Comparison of ENCODE assay signal across 8 mouse cellular contexts in the genomic region with DNA sequence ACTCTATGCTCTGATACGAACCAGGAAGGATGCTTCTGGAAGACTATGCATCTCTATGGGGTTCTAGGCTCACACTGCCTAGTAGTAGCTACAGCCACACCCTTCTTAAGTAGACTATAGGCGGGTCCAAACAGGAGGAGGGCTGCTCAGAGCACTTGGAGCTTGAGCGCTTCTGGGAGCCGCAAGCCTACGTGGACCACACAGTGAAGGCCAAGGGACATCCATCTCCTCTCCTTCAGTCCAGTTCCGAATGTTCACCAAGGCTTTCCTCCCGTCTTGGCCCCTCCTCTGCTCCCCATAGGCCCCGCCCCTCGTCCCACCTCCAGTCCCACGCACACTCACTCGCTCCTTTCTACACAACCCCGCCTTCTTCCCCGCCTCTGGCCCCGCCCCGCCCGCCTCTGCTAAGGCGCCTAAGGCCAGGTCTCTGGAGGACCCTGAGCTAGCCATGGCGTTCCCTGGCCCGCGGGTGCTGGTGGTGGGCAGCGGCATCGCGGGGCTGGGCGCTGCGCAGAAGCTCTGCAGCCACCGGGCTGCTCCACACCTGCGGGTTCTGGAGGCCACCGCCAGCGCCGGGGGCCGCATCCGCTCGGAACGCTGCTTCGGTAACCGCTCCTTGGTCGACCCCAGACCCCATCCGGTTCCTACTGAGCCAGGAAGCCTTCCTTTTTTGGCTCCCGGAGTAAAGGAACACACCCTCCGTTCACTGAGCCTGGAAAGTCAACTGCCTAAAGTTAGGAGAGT. TPM values are rescaled to one million over a fixed set of nuclear protein-coding genes. Genes with fewer than 3 reads are reported as not detected.
A peak's percentile ranks its signal among the peaks of the same experiment; 100 is the strongest.
DNase-seq lines count a peak whose midpoint lies in the region; ATAC-seq and TF ChIP-seq lines count a peak whose summit lies in the region.

No protein-coding gene starts in this region.

- intact Hi-C loops in heart, postnatal 14 days (cut with DNase I): no loop called here

- no peak for TF ChIP-seq CTCF in liver, postnatal 0 days (IDR thresholded peaks at IDR 0.05; ENCODE audit: low read depth)

- ATAC-seq in forebrain, embryonic 14.5 days: peak; percentile 97
- ATAC-seq in liver, postnatal 0 days: peak; percentile 99
- ATAC-seq in neural tube, embryonic 13.5 days (ENCODE audit: low read depth): peak; percentile 94

- peak overlapping the region; percentile 82 for H3K4me2 ChIP-seq in forebrain, embryonic 14.5 days (ENCODE audit: low read length)
- H3K4me2 ChIP-seq in liver, postnatal 0 days (ENCODE audit: low read depth, low read length): peak overlapping the region; percentile 99
- H3K4me2 ChIP-seq in neural tube, embryonic 13.5 days: peak overlapping the region; percentile 66

- H3K4me3 ChIP-seq in forebrain, embryonic 14.5 days (ENCODE audit: low read depth, low read length): peak overlapping the region; percentile 67
- peak overlapping the region; percentile 77 for H3K4me3 ChIP-seq in liver, postnatal 0 days (ENCODE audit: low read depth, low read length)
- H3K4me3 ChIP-seq in neural tube, embryonic 13.5 days: peak overlapping the region; percentile 60

- no peak for TF ChIP-seq EP300 in liver, postnatal 0 days (IDR thresholded peaks at IDR 0.05; ENCODE audit: low read depth)

- H3K9me3 ChIP-seq in forebrain, embryonic 14.5 days (replicated peaks; ENCODE audit: control insufficient read depth, low read length): no peaks in the 10 kb centered on the region
- no peaks in the 10 kb centered on the region for H3K9me3 ChIP-seq in liver, postnatal 0 days (ENCODE audit: low read length)
- H3K9me3 ChIP-seq in neural tube, embryonic 13.5 days: no peaks in the 10 kb centered on the region

- H3K27ac ChIP-seq in forebrain, embryonic 14.5 days (ENCODE audit: low read depth, low read length): no peak overlapping the region
- H3K27ac ChIP-seq in liver, postnatal 0 days (ENCODE audit: low read depth): peak overlapping the region; percentile 57; the same call in 1 of the 2 replicates
- 0 out of 2 replicates have a peak overlapping the region, but pooled peaks have one; percentile 19 for H3K27ac ChIP-seq in neural tube, embryonic 13.5 days (replicated peaks)

- no peaks in the 10 kb centered on the region for H3K4me1 ChIP-seq in forebrain, embryonic 14.5 days (ENCODE audit: control insufficient read depth, insufficient read depth, low read length)
- peaks cover 16% of the 10 kb centered on the region for H3K4me1 ChIP-seq in liver, postnatal 0 days (ENCODE audit: insufficient read depth)
- peaks cover 16% of the 10 kb centered on the region for H3K4me1 ChIP-seq in neural tube, embryonic 13.5 days (replicated peaks)

- no peaks in the 10 kb centered on the region for H3K36me3 ChIP-seq in forebrain, embryonic 14.5 days (ENCODE audit: control insufficient read depth, insufficient read depth, low read length)
- peaks cover 12% of the 10 kb centered on the region for H3K36me3 ChIP-seq in liver, postnatal 0 days (replicated peaks; ENCODE audit: insufficient read depth, low read length)
- peaks cover 10% of the 10 kb centered on the region for H3K36me3 ChIP-seq in neural tube, embryonic 13.5 days

- DNase-seq in ES-CJ7 (ENCODE audit: low read depth, low spot score): peak; percentile 93
- peak; percentile 94 for DNase-seq in cerebellum, adult 11-12 months
- DNase-seq in forebrain, embryonic 14.5 days (ENCODE audit: low spot score): peak; percentile 90
- DNase-seq in heart, postnatal 14 days: peak; percentile 93 to 94
- DNase-seq in layer of hippocampus, adult 11-12 months (ENCODE audit: low spot score): peak; percentile 88
- DNase-seq in liver, postnatal 0 days: peak; percentile 96
- DNase-seq in telencephalon, adult 2 months (ENCODE audit: low read depth, low spot score): peak; percentile 86

- H3K27me3 ChIP-seq in forebrain, embryonic 14.5 days (replicated peaks; ENCODE audit: control insufficient read depth, insufficient read depth, low read length): no peaks in the 10 kb centered on the region
- no peaks in the 10 kb centered on the region for H3K27me3 ChIP-seq in liver, postnatal 0 days (ENCODE audit: insufficient read depth, low read length)
- H3K27me3 ChIP-seq in neural tube, embryonic 13.5 days: no peaks in the 10 kb centered on the region; the same call in 1 of the 2 replicates

- WGBS in forebrain, embryonic 14.5 days: 2% methylated on average over 40 of the region's 40 CpGs
- 2% methylated on average over 39 of the region's 40 CpGs for WGBS in liver, postnatal 0 days (ENCODE audit: insufficient replicate concordance)
- WGBS in neural tube, embryonic 13.5 days: 2% methylated on average over 40 of the region's 40 CpGs

- H3K9ac ChIP-seq in forebrain, embryonic 14.5 days (ENCODE audit: low read length): peak overlapping the region; percentile 82
- peak overlapping the region; percentile 84 for H3K9ac ChIP-seq in liver, postnatal 0 days (replicated peaks)
- H3K9ac ChIP-seq in neural tube, embryonic 13.5 days: peak overlapping the region; percentile 76

RNA-seq across cellular contexts. Expression of a gene that starts 9.2 kb away (rescaled TPM):
- polyA plus RNA-seq in forebrain, embryonic 14.5 days (2014; fragmentation: Nextera tagmentation; extraction: Ambion mirVana): 138 and 154 TPM in 2 replicates
- 100 to 1,000 TPM; 298 to 315 TPM for total RNA-seq in heart, postnatal 14 days (2021)
- 194 and 203 TPM in 2 replicates for polyA plus RNA-seq in liver, postnatal 0 days (2015; fragmentation: Nextera tagmentation; extraction: Ambion mirVana)
- polyA plus RNA-seq in neural tube, embryonic 13.5 days (2015; fragmentation: Nextera tagmentation; extraction: Ambion mirVana): 125 and 132 TPM in 2 replicates

RNA-seq across cellular contexts. Expression of a gene that starts 9.9 kb away (rescaled TPM):
- 7.2 and 8.8 TPM in 2 replicates for polyA plus RNA-seq in forebrain, embryonic 14.5 days (2014; fragmentation: Nextera tagmentation; extraction: Ambion mirVana)
- total RNA-seq in heart, postnatal 14 days (2021): 1 to 10 TPM; 3.6 to 3.9 TPM
- 14.0 and 17.5 TPM in 2 replicates for polyA plus RNA-seq in liver, postnatal 0 days (2015; fragmentation: Nextera tagmentation; extraction: Ambion mirVana)
- polyA plus RNA-seq in neural tube, embryonic 13.5 days (2015; fragmentation: Nextera tagmentation; extraction: Ambion mirVana): 9.7 and 11.4 TPM in 2 replicates

RNA-seq across cellular contexts. Expression of a gene that starts 11.9 kb away (rescaled TPM):
- 40.7 and 42.9 TPM in 2 replicates for polyA plus RNA-seq in forebrain, embryonic 14.5 days (2014; fragmentation: Nextera tagmentation; extraction: Ambion mirVana)
- 10 to 100 TPM; 28.1 to 29.3 TPM for total RNA-seq in heart, postnatal 14 days (2021)
- polyA plus RNA-seq in liver, postnatal 0 days (2015; fragmentation: Nextera tagmentation; extraction: Ambion mirVana): 17.9 and 18.4 TPM in 2 replicates
- 28.2 and 31.7 TPM in 2 replicates for polyA plus RNA-seq in neural tube, embryonic 13.5 days (2015; fragmentation: Nextera tagmentation; extraction: Ambion mirVana)

RNA-seq across cellular contexts. Expression of a gene that starts 23.2 kb away (rescaled TPM):
- polyA plus RNA-seq in forebrain, embryonic 14.5 days (2014; fragmentation: Nextera tagmentation; extraction: Ambion mirVana): 19.7 and 23.9 TPM in 2 replicates
- total RNA-seq in heart, postnatal 14 days (2021): 10 to 100 TPM; 76.5 to 77.2 TPM
- polyA plus RNA-seq in liver, postnatal 0 days (2015; fragmentation: Nextera tagmentation; extraction: Ambion mirVana): 75.8 and 88.9 TPM in 2 replicates
- 24.8 and 33.0 TPM in 2 replicates for polyA plus RNA-seq in neural tube, embryonic 13.5 days (2015; fragmentation: Nextera tagmentation; extraction: Ambion mirVana)

RNA-seq across cellular contexts. Expression of a gene that starts 29.2 kb away (rescaled TPM):
- polyA plus RNA-seq in forebrain, embryonic 14.5 days (2014; fragmentation: Nextera tagmentation; extraction: Ambion mirVana): 7.9 and 9.7 TPM in 2 replicates
- total RNA-seq in heart, postnatal 14 days (2021): under 1 TPM; 0.32 to 0.41 TPM
- 0.08 TPM in 2 replicates for polyA plus RNA-seq in liver, postnatal 0 days (2015; fragmentation: Nextera tagmentation; extraction: Ambion mirVana)
- polyA plus RNA-seq in neural tube, embryonic 13.5 days (2015; fragmentation: Nextera tagmentation; extraction: Ambion mirVana): 9.4 and 13.1 TPM in 2 replicates
